Mouse (Mus musculus) E14TG2a.4 (cell line): ENCODE results near the gene Hps4.

Experiments used
- H3K27me3 ChIP-seq: 2 replicates; pipeline ENCODE4 v1.6.1; 2014; ENCODE audit warnings: low read length, control low read depth; ENCODE audit not compliant: insufficient read depth
- H3K36me3 ChIP-seq: 2 replicates; pipeline ENCODE4 v1.6.1; 2014; ENCODE audit warnings: low read length, control low read depth; ENCODE audit not compliant: insufficient read depth
- H3K4me1 ChIP-seq: replicated peaks from 2 replicates; pipeline ENCODE4 v1.6.1; 2014; ENCODE audit warnings: low read depth, low read length, control low read depth
- H3K4me3 ChIP-seq: replicated peaks from 2 replicates; pipeline ENCODE4 v1.5.1; 2014; ENCODE audit warnings: mild to moderate bottlenecking, low read length
- H3K9me3 ChIP-seq: 2 replicates; pipeline ENCODE4 v1.6.1; 2014; ENCODE audit warnings: low read length, control low read depth
- CTCF ChIP-seq: conservative IDR thresholded peaks from 2 replicates; pipeline ENCODE4 v1.5.1; 2014; ENCODE audit warnings: low read length
- NANOG ChIP-seq: IDR thresholded peaks from 2 replicates; pipeline ENCODE4 v1.6.1; 2014; ENCODE audit warnings: borderline replicate concordance, low read length, mixed read lengths
- POU5F1 ChIP-seq: IDR thresholded peaks from 2 replicates; pipeline ENCODE4 v1.6.1; 2014; ENCODE audit warnings: low read length, borderline replicate concordance

Gene Hps4

DNA sequence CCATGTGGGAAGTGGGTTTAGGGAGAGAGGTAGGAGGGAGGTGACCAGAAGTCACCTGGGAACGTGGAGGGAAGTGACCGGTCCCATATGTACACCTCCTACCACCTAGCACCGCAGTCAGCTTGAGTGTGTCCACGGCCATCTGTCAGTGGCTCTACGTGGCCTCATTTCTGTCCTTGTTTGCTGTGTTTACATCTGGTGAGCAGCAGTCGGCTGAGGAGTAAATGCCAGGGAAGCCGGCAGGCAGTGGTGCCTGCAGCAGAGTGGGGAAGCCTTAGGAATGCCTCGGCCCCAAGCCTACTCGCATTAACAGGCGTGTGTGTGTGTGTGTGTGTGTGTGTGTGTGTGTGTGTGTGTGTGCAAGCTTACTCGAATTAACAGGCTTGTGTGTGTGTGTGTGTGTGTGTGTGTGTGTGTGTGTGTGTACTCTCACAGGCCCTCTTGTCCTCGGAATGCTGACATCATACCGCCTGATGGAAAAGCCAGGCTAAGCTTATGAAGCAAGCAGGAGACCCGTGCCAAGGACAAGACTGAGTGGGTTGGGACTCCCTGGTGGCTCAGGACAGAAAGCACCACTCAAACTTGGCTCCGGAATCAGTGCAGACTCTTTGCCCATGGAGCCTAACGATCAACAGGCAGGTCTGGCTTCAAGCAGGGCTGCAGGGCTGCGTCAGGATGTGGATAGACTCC lies 39.9 kb downstream of the Hps4 start:
- Histone ChIP-seq H3K36me3 (peaks cover 32% of the 10 kb centered on the region), H3K4me1 (peaks cover 22% of the 10 kb centered on the region), H3K4me3 (no peak overlapping the region), H3K9me3 (no peaks in the 10 kb centered on the region), H3K27me3 (no peaks in the 10 kb centered on the region)
- TF ChIP-seq NANOG (no peak), POU5F1 (no peak), CTCF (no peak)

DNA sequence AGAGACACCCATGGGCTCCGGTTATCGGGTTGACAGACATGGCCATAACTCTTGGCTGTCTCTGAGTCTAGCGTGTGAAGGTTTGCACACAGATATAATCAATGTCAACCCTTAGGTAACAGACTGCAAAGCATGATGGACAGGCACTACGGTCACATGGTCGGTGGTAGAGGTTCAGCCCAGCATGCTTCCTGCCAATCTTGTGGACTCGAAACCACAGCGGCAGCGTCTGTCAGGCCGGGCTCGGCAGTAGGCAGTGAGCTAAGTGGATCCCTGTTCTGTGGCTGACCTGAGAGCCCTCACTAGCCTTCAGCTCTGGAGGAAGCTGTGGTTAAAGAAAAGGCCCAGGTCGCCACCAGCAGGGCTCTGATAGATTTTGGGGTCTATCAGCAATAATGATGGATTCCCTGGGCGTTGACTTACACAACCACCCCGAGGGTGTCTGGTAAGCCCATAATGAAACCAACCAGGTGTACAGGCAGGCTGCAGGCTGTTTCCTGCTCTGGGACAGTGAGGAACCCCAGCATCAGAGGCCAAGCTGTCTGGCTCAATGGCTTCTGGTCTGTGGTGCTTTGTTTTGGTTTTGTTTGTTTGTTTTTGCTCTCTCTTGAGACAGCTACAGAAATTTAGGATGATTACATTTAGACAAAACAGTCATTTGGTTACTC lies 42.1 kb downstream of the Hps4 start:
- Histone ChIP-seq H3K4me1 (peaks cover 23% of the 10 kb centered on the region), H3K4me3 (no peak overlapping the region), H3K36me3 (peaks cover 11% of the 10 kb centered on the region), H3K9me3 (no peaks in the 10 kb centered on the region), H3K27me3 (peaks cover 13% of the 10 kb centered on the region)
- TF ChIP-seq CTCF (no peak), POU5F1 (no peak), NANOG (no peak)

DNA sequence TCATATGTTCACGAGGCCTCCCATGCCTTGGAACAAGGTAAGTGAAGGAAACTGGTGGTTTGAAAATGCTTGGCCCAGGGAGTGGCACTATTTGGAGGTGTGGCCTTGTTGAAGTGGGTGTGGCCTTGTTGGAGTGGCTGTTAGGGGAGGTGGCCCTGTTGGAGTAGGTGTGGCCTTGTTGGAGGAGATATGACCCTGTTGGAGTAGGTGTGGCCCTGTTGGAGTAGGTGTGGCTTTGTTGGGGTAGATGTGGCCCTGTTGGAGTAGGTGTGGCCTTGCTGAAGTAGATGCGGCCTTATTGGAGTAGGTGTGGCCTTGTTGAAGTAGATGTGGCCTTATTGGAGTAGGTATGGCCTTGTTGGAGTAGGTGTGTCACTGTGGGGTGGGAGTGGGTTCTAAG lies 43.1 kb downstream of the Hps4 start:
- no peak overlapping the region for H3K4me3 ChIP-seq
- H3K27me3 ChIP-seq = peaks cover 20% of the 10 kb centered on the region
- no peaks in the 10 kb centered on the region for H3K9me3 ChIP-seq
- 0 out of 2 replicates have a peak, but pooled peaks cover under 1% of the 10 kb centered on the region for H3K36me3 ChIP-seq
- TF ChIP-seq POU5F1 (no peak), CTCF (no peak), NANOG (no peak)
- peaks cover 27% of the 10 kb centered on the region for H3K4me1 ChIP-seq

DNA sequence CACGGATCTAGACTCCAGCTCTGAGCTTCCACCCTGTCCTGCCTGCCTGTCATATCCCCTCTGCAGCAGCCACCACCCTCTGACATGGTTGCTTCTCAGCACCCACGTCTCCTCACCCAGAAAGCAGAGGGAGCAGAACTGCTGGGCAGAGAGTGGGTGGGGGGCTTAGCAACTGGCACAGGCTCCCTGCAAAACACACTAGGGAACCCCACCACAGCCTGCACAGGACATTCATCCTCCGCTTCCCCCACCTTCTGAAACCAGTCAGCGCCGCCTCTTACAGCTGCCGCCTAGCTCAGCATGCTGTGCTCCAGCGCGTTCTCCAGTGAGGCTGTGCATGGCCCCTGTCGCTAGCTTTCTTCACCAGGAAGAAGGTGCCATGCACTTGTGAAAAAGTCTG lies 46.5 kb downstream of the Hps4 start:
- H3K36me3 ChIP-seq = no peaks in the 10 kb centered on the region
- peaks cover 54% of the 10 kb centered on the region for H3K27me3 ChIP-seq
- no peaks in the 10 kb centered on the region for H3K9me3 ChIP-seq
- H3K4me3 ChIP-seq = no peak overlapping the region
- H3K4me1 ChIP-seq = peaks cover 52% of the 10 kb centered on the region
- TF ChIP-seq CTCF (no peak), NANOG (no peak), POU5F1 (no peak)

DNA sequence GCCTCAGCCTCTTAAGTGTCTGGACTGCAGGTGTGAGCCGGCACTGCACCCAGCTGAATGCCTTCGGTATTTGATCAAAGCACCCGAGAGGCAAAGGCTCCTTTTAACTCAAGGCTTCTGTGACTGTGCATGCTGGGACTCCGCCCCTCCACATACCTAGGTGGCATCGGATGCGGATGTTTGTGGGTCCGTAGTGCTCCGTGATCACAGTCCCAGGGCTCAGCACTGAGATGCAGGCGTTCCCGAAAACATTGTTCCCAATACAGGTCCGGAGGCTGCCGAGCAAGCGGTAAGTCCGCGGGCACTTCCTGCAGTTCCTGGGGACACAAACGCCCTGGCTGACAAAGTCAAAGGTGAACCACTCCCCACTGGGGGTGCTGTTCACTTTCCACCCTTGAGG lies 48.1 kb downstream of the Hps4 start:
- peak overlapping the region; percentile 66 for H3K4me3 ChIP-seq
- H3K4me1 ChIP-seq = peaks cover 58% of the 10 kb centered on the region
- no peaks in the 10 kb centered on the region for H3K9me3 ChIP-seq
- H3K27me3 ChIP-seq = peaks cover 67% of the 10 kb centered on the region
- no peak for TF ChIP-seq NANOG
- 0 out of 2 replicates have a peak, but pooled peaks have one; percentile 11 for TF ChIP-seq CTCF
- TF ChIP-seq POU5F1 = no peak
- H3K36me3 ChIP-seq = no peaks in the 10 kb centered on the region

DNA sequence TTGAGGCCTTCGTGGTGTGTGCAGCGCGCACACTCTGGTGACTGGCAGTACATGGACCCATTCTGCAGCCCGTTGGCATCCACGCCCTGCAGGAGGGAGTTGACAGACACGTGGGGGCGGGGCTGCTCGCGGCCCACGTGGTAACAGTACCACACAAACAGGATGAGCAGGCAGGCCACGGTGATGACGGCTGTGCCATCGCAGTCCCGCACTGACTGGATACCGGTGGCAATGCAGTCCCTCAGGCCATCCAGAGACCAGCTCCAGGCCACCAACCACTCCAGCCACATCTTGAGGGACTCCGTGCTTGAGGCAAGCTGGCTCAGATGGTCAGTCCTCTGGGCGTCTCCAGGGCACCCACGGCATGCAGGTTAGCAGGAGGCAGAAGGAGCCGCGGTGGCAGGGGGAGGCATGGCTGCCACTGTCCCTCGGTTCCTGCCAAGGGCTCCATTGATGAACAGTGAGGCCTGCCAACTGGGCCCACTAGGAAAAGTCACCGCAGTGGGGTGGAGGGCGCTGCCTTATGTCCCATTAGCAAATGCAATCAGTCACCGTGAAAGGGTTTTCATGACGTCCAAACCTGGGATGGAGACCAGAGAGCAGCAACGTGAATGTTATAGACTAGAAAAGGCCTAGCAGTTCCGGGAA lies 48.9 kb downstream of the Hps4 start:
- TF ChIP-seq NANOG = no peak
- TF ChIP-seq CTCF = no peak
- no peak for TF ChIP-seq POU5F1
- peaks cover 51% of the 10 kb centered on the region for H3K4me1 ChIP-seq
- peaks cover 72% of the 10 kb centered on the region for H3K27me3 ChIP-seq
- no peaks in the 10 kb centered on the region for H3K9me3 ChIP-seq
- no peaks in the 10 kb centered on the region for H3K36me3 ChIP-seq
- peak overlapping the region; percentile 66 for H3K4me3 ChIP-seq

DNA sequence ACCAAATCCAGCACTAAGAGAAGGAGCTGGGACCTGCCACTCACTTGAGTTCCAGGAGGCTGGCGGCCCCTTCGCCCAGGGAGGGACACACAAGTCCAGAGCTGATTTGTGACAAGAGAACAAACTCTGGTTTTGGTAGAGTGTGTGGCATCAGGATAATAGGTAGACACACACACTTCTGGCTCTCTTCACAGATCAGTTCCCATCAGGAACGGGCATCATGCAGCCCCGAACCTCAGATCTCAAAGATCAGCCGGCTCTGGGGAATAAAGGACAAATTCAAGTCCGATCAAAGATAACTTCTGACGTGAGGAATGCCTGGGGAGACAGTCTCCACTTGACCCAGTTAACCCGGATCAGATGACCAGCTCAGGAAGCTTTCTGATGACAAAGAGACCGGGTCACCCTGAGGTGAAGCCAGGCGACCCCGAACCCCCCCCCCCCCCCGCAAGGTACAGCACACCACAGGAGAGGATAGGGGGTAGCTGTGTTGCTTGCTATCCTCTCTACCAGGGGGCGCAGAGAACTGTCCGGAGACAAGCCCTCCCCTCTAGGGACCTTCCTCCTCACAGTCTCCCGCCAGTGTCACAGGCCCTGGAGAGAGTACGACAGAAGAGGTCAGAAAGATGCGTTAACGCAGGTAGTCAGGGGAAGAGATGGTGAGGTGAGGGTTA lies 51.0 kb downstream of the Hps4 start:
- peak overlapping the region; percentile 81 for H3K4me3 ChIP-seq
- peaks cover 70% of the 10 kb centered on the region for H3K27me3 ChIP-seq
- peaks cover 41% of the 10 kb centered on the region for H3K4me1 ChIP-seq
- TF ChIP-seq NANOG (no peak), CTCF (no peak), POU5F1 (no peak)
- H3K9me3 ChIP-seq = no peaks in the 10 kb centered on the region
- no peaks in the 10 kb centered on the region for H3K36me3 ChIP-seq

DNA sequence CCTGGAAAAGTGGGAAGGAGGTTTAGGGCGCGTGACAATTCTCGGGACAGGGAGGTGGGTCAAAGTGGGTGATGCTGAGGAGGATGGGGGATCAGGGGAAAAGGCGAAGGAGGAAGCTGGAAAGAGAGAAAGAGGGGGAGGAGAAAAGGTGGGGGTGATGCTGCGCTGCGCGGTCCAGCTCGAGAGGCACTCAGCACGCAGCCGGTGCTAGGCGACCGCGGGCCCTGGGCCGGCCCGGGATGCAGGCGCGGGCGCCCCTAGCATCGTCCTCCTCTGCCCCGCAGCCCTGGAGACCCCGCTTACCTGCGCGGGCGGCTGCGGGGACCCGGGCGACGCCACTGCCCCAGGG lies 51.5 kb downstream of the Hps4 start:
- Histone ChIP-seq H3K36me3 (no peaks in the 10 kb centered on the region), H3K9me3 (no peaks in the 10 kb centered on the region), H3K27me3 (peaks cover 65% of the 10 kb centered on the region), H3K4me1 (peaks cover 41% of the 10 kb centered on the region), H3K4me3 (peak overlapping the region; percentile 81)
- TF ChIP-seq NANOG (no peak), POU5F1 (no peak), CTCF (no peak)
